Mouse (Mus musculus): Measurements from ENCODE around the gene Scly.
A peak's percentile ranks its signal among the peaks of the same experiment; 100 is the strongest.

Scly gene

GRCm38 (mm10) chr1:91297799-91298744 is at the start of gene Scly:
Scly (plus strand) TSS chr1:91298338.
- DNase-seq, result peak; percentile 96

DNA sequence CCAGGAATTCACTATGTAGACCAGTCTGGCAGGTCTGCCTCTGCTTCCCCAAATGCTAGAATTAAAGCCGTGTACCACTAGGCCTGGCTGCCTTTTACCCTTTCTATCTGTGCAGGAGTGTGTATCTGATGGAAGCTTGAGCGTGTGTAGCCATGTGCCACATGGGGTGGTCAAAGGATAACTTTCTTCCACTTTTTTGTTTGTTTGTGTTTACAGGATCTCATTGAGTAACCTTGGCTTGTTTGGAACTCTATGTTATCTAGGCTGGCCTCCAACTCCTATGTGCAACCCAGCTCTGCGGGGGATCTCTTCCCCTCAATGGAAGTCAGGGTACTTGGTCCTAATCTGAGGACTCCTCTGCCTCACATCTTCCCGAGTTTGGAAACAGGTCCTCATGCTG is 49.2 kb upstream of the Scly start:
- no peak for DNase-seq

DNA sequence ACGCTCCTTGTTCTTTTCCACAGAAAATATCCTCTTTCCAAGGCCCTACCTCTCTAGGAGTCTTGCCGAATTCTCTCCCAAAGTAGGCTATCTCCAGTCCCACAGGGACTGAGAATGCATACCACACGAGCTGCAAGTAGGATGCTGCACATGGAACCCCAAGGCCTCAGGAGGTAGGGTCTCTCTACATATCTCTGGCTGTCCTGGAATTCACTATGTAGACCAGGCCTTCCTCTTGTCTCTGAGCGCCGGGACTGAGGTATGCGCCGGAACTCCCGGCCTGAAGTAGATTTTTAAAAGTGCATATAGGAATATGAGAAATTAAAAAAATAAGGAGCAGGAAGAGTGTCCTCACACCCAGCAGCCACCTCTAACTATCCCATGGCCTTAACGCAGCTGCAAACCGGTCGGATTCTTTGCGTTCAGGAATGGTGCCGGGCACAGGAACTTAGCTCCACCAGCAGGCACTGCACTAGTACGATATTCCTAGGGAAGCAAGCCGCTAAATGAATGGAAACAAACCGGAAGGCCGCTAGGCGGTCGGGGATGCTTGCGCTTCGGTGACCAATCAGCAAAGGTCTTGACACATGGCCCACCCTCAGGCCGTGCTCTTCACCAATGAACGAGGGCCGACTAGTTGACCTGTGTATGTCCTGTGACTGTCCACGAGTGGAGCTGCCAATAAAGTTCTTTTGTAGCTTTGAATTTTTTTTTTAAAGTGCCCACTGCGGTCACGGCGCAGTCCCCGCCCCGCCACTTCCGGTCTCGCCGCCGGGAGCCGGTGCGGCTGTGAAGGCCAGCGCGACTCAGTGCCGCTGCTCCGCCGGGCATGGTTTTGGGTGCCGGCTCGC is 48.3 kb upstream of the Scly start, which contains the start of gene Ube2f:
TSS of gene Ube2f (plus strand) at position 741 of the 851 bp plus-strand sequence.
- DNase-seq, result peak; percentile 94

GRCm38 (mm10) chr1:91250415-91251147 is 47.6 kb upstream of the Scly start:
- peak; percentile 15 for DNase-seq

DNA sequence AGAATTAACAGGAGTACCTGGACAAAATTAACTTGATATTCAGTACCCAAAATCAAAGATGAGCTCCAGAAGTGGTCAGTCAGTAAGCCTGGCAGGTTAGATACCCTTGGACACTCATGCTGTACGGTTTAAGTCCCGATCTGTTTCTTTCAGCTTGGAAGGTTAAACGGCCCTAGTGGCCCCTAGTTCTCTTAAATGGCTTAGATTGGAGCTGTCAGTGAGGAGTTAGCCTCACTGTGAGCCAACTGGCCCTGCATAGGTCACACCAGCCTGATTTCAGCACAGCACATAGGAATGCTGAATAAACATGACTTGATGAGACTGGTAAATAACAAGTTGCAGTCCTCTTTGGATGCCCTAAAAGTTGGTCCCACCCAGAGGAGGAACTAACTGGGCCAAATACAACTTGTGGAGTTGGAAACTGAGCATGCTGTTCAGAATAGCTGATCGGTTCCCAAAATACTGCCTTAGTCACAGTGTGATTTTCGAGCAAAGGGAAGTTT is 46.9 kb upstream of the Scly start:
- DNase-seq, result no peak

GRCm38 (mm10) chr1:91251927-91252326 is 46.2 kb upstream of the Scly start:
- no peak for DNase-seq

- no peak for DNase-seq
Observed at GRCm38 (mm10) chr1:91257918-91258317, 40.2 kb upstream of the Scly start.

- DNase-seq, result no peak
Observed at GRCm38 (mm10) chr1:91259794-91260193, 38.3 kb upstream of the Scly start.

GRCm38 (mm10) chr1:91262508-91262907 is 35.6 kb upstream of the Scly start:
- DNase-seq, result no peak

DNA sequence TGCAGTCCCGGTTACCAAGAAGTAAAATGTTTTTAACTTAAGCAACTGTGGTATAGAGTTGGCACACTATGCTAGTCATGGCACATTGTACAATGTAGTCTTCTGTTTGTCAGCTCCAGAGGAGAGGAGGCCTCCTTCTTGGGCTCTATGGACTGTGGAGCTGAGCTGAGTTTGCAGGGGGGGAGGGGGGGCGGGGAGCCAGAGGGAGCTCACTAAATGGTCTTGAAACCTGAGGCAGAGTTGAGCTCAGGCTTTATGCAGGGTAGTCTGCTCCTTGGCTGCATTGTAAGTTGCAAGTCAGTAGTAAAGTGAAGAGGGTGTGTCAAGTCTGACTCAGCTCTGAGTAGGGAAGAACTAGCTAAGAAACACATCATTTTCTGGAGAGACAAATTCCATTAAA is 25.9 kb upstream of the Scly start:
- DNase-seq, result no peak

GRCm38 (mm10) chr1:91276581-91276980 is 21.6 kb upstream of the Scly start:
- no peak for DNase-seq

- DNase-seq, result no peak
Observed at GRCm38 (mm10) chr1:91277480-91277879, 20.7 kb upstream of the Scly start.

DNA sequence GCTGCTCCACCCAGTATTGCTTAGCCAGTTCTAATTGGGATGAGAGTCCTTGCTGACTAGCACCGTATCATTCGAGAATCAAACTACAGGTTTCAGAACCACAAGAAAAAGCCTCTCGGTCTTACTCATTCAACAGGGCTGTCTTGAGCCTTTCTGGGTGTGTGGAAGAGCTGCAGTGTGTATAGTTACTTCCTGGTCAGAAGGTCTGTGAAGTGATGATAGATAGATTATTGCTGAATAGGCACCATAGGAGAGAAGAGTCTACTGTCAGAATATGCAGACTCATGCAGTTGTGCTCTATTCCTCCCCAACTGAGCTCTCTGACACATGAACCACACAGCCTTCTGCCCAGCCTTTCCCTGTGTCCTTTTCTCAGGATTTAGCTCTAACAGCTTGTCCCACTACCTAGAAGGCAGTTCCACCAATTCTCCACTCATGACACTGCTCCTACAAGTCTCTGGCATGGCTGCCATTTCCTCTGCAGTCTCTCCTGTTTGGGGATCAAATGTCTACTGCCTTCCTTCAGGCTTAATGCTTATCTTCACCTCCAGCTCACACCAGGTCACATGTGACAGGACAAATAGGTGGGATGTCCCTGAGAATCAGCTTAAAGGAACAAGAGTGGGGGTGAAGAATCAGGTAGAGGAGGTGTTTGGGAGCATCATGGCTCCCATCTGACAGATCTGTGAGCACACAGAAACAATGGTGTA is 19.6 kb upstream of the Scly start:
- no peak for DNase-seq

DNA sequence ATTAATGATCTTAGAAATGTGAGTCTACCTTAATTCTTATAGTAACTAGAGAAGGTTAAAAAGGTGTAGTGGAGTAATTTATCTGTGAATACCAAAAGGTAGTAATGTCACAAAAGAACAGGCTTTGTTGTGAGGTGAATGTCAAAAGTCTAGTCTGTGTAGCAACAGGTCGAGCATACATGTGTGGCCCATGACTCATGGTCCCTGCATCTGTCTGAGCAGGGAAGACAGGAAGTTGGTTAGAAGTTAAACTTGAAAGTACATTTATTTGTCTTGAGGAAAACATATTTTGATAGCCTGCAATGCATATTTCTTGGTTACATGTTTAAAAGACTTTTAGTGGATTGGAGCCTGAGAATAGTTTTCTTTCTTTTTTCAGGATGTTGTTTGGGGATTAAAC is 19.0 kb upstream of the Scly start:
- DNase-seq, result no peak

DNA sequence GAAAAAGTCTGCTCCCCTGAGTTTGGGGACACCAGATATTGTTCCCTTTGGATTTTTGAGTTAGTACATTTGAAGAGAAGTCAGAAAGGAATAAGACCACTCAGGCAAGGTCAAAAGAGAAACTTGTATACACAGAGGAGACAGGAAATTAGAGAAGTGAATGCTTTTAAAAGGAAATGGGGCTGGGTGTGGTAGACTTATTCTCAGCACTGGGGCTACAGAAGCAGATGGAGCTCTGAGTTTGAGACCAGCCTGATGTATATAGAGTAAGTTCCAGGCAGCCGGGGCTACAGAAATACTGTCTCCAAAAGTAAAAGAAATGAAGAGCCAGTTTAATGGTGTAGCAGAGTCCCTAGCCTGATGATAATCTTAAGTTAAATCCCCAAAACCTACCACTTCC is 15.6 kb upstream of the Scly start:
- no peak for DNase-seq

DNA sequence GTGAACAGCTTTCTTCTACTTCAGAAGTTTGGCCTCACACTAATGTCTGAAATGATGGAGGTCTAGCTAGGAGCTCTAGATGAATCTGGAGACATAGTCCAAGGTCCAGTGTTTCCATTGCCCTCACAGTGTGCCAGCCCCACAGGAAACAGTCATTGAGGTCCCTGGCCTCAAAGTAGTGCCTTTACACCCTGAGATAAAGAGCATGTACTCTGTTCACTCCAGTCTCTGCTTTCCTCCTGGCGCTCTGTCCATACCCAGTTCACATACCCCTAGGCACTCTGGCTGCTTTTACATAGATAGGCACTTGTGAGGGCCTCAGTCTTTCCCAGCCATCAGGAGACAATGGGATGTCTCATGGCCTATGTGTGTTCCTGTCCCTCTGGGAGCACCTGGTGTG is 8.8 kb upstream of the Scly start:
- no peak for DNase-seq

DNA sequence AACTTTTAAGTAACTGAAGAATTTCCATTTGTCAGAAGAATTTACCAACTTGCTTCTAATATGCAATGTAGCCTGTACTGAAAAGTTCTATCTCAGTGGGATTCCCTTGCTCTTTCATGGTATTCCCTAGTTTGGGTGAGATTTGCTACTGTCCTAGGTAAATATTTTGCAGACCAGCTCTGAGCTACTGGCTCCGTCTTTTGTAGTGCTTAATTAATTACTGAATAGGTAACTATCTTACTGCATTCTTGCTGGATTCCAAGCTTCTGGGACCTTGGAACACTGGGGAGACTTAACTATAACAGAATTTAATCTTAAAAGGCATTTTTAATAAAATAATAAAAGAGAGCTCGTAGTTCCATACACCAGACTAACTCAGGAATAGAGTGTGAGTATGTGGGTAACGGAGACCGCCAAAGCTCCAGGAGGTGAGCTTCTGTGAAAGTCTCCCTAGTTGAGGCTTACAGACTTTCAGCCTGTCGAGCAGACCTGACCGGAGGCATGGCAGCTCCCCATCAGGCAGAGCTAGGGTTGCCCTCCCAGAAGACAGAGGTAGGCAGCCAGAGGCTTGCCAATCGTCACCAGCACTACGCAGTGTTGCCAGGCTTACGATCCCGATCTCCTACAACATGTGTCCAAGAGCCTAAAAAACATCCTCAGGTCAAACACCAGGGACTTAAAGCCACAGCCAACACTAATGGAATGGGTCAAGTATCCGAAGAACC is 5.9 kb upstream of the Scly start:
- DNase-seq, result no peak

DNA sequence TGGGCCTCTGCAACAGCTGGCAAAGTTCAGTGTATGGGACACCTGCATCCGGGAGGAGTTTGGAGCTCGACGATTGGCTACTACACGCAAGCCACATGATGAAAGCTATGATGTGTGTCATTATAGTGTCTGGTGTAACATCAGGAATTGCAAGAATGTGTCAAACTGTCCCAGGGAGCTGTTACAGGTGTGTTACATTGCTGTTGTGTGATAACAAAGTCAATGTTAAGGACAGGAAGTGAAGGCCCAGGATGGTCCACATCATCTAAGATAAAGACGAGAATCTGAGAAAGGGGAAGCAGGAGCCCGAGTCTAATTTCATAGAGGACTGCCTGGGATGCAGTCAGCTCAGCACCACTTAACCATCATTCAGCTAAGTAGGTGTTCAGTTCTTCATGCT is 2.6 kb upstream of the Scly start:
- no peak for DNase-seq

- DNase-seq, result no peak
Observed at GRCm38 (mm10) chr1:91299026-91299706, 1.0 kb downstream of the Scly start.

GRCm38 (mm10) chr1:91299707-91300426 is 1.7 kb downstream of the Scly start:
- DNase-seq, result no peak

All from right cerebral cortex, postnatal 25 days (tissue).